Mouse (Mus musculus): ENCODE measurements around the gene Idua. TPM values are rescaled to one million over a fixed set of nuclear protein-coding genes. Genes with fewer than 3 reads are reported as not detected.

Idua gene
- polyA plus RNA-seq, 1 experiment from 2014 or later: 14.5 TPM

DNA sequence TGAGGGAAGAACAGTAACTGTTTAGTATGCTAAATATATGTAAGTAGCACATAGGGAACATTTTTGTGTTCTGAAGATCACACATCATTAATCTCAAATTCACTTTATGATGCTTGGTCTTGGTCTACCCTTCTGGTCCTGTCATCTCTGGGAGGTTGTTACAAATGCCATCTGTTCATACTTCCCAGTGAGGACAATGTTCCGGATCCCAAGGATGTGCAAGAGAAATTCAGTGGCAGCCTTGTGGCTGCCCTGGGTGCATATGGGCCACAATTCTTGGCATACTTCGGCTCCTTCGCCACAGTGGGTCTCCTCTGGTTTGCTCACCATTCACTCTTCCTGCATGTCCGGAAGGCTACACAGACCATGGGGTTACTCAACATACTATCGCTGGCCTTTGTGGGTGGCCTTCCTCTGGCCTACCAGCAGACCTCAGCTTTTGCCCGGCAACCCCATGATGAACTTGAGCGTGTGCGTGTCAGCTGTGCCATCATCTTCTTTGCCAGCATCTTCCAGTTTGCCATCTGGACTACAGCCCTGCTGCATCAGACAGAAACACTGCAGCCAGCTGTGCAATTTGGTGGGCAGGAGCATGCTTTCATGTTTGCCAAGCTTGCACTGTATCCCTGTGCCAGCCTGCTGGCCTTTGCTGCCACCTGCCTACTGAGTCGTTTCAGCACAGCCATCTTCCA, 14.3 kb upstream of the Idua start:
- WGBS: 82% methylated on average over 9 of the region's 9 CpGs
- H3K4me1 ChIP-seq: no peaks in the 10 kb centered on the region
- no peak for ATAC-seq (ENCODE audit: borderline replicate concordance, extremely low read depth, low FRiP score, low TSS enrichment)
- no peaks in the 10 kb centered on the region for H3K27me3 ChIP-seq
- no peak overlapping the region for H3K4me2 ChIP-seq
- H3K4me3 ChIP-seq: no peak overlapping the region
- no peaks in the 10 kb centered on the region for H3K9me3 ChIP-seq
- no peak overlapping the region for H3K9ac ChIP-seq
- H3K27ac ChIP-seq: no peak overlapping the region
- H3K36me3 ChIP-seq: peaks cover 55% of the 10 kb centered on the region

DNA sequence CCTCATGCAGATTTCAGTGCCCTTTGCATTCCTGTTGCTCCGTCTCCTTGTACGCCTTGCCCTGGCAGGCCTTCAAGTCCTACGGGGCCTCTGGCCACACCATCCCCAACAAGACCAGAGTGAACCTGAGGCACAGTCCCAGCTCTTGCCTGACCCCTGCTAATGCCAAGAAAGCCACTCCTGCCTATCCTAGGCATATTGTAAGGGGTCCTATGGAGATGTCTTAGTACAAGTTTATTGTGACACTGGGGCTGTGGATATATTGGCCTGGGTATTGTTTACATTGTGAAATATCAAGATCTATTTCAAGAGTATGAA, 13.8 kb upstream of the Idua start:
- Histone ChIP-seq H3K27ac (no peak overlapping the region), H3K36me3 (peaks cover 58% of the 10 kb centered on the region)
- no peak for ATAC-seq (ENCODE audit: borderline replicate concordance, extremely low read depth, low FRiP score, low TSS enrichment)

DNA sequence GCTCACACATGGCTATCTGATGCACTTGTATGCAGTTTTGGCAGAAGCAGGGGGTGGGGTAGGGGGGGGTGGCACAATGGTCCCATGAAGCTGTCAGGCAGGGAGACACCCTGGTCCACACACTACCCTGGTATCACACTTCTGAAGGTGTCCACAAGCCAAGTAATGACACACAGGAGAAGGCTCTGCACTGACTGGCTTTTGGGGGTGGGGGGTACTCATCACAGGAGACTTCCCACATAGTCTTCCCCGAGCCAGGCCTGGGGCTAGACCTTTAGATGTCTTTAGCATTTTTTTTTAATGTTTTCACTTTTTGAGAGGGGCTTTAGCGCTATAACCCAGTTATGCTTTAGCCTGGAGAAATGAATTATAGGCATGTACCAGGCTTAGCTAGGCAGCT, 12.8 kb upstream of the Idua start:
- H3K9ac ChIP-seq: no peak overlapping the region
- H3K4me2 ChIP-seq: no peak overlapping the region
- no peaks in the 10 kb centered on the region for H3K9me3 ChIP-seq
- no peak overlapping the region for H3K27ac ChIP-seq
- no peak overlapping the region for H3K4me3 ChIP-seq
- H3K36me3 ChIP-seq: peaks cover 62% of the 10 kb centered on the region
- WGBS: 90% methylated on average over 2 of the region's 2 CpGs
- no peak for ATAC-seq (ENCODE audit: borderline replicate concordance, extremely low read depth, low FRiP score, low TSS enrichment)
- H3K4me1 ChIP-seq: no peaks in the 10 kb centered on the region
- no peaks in the 10 kb centered on the region for H3K27me3 ChIP-seq

More for the DNA sequence above, 13.8 kb upstream of the Idua start:
- H3K4me1 ChIP-seq: no peaks in the 10 kb centered on the region
- WGBS: 87% methylated on average over 3 of the region's 3 CpGs
- no peak overlapping the region for H3K4me2 ChIP-seq
- H3K4me3 ChIP-seq: no peak overlapping the region
- no peak overlapping the region for H3K9ac ChIP-seq
- no peaks in the 10 kb centered on the region for H3K9me3 ChIP-seq
- H3K27me3 ChIP-seq: no peaks in the 10 kb centered on the region

DNA sequence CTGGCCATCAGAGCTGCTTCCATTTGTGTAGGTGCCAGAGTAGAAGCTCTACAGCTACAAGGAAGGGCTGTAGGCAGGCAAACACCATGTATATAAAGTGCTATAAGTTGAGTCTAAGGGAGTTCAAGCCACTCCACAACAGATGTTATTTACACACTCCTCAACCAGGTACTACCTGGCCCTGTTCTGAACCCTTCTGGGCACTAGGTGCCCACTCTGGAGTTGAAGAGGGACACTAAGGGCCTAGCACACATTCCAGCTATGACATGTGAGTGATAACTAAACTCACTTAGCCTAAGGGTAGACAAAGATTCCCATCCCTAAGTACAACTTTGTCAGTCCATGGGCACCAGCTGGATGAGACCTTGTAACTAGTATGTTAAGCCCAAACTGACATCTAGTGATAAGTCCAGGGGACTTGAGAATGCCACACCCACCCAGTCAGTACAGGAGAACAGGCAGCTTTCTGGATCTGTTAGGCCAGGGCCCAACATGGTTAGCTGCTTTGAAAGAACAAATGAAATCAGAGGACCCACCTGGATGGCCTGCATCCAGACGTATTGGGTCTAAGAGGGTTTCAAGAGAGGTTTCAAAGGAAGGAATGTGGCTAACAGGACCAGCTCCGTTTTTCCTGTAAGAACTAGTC, 12.2 kb upstream of the Idua start:
- 77% methylated on average over 2 of the region's 2 CpGs for WGBS
- no peak overlapping the region for H3K27ac ChIP-seq
- H3K4me1 ChIP-seq: no peaks in the 10 kb centered on the region
- H3K4me2 ChIP-seq: no peak overlapping the region
- no peaks in the 10 kb centered on the region for H3K27me3 ChIP-seq
- no peak overlapping the region for H3K9ac ChIP-seq
- H3K9me3 ChIP-seq: no peaks in the 10 kb centered on the region
- no peak overlapping the region for H3K4me3 ChIP-seq
- H3K36me3 ChIP-seq: peaks cover 60% of the 10 kb centered on the region
- ATAC-seq (ENCODE audit: borderline replicate concordance, extremely low read depth, low FRiP score, low TSS enrichment): no peak

DNA sequence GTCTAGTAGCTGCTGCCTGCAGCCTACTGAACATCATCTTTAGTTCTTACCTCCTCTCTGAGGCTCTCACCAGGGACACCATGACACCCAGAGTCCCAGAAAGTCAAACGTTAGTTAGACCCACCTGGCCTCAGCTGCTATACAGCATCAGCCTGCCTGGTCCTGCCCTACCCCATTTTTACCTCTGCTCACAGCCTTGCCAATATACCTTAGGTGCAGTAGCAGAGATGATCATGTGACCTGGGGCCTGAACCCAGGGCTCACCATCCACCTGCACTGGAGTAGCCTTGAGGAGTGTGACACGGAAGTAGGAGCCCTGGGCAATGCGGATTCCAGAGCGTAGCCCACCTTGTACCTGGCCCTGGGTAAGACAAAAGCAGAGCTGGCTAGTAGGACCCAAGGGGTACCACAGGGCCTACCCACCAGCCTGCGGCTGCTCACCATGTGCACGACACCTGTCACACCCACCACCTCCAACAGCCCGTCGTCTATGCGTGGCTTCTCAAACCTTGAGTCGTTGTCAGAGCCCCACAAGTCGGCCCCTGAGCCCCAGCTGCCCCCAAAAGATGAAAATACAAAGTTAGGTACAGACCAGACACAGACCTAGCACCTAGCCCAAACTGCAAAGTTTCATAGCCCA, 11.1 kb upstream of the Idua start:
- no peak for ATAC-seq (ENCODE audit: borderline replicate concordance, extremely low read depth, low FRiP score, low TSS enrichment)

DNA sequence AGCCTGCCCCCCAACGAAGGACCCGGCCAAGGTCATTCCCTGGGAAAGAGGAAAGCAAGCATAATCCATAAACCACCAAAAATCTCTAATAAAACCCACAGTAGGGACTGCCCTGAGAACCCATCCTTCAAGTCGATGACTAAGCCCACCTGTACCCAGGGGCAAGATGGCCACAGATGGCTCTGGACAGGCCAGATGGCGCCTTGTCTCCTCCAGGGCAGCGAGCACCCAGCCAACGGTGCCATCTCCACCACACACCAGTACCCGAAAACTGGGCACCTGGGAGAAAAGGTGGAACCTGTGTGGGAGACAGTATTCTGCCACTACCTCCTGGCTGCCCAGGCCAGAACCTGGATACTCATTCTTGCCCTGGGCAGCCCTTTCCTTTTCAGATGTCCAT, 9.8 kb upstream of the Idua start:
- no peak overlapping the region for H3K9ac ChIP-seq
- no peak overlapping the region for H3K4me2 ChIP-seq
- no peaks in the 10 kb centered on the region for H3K27me3 ChIP-seq
- H3K4me1 ChIP-seq: no peaks in the 10 kb centered on the region
- H3K27ac ChIP-seq: no peak overlapping the region
- no peak overlapping the region for H3K4me3 ChIP-seq
- no peaks in the 10 kb centered on the region for H3K9me3 ChIP-seq
- peaks cover 69% of the 10 kb centered on the region for H3K36me3 ChIP-seq
- WGBS: 85% methylated on average over 7 of the region's 7 CpGs
- no peak for ATAC-seq (ENCODE audit: borderline replicate concordance, extremely low read depth, low FRiP score, low TSS enrichment)

More for the DNA sequence above, 11.1 kb upstream of the Idua start:
- Histone ChIP-seq H3K27ac (no peak overlapping the region), H3K9ac (no peak overlapping the region), H3K4me1 (no peaks in the 10 kb centered on the region), H3K4me3 (no peak overlapping the region), H3K9me3 (no peaks in the 10 kb centered on the region), H3K27me3 (no peaks in the 10 kb centered on the region), H3K4me2 (no peak overlapping the region), H3K36me3 (peaks cover 66% of the 10 kb centered on the region)
- WGBS: 89% methylated on average over 11 of the region's 11 CpGs

DNA sequence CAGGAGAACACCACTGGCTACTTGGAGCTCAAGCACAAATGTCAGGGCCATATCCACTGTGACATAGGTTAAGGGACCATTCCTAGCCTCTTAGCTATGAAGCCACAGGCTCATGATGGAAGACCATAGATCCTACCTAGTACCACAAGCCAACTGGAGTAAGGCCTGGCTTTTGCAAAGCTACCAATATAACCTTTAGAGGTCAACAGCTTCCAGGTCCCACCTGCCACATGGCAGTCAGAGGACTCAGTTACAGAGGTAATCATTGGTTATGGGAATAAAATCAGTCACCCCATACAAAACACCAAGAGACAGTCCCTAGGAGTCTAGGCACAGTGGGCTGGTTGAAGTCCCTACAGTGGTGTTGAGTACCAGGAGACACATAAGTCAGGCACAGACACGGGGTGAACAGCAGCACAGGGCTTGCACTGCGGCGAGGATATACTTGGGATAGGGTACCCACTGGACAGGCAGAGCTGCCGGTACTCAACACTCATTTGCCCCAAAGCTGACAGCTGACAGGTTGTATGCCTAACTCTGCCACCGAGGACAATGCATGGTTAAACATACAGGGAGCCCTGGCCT, 8.9 kb upstream of the Idua start:
- 80% methylated on average over 5 of the region's 5 CpGs for WGBS
- Histone ChIP-seq H3K4me1 (no peaks in the 10 kb centered on the region), H3K27me3 (no peaks in the 10 kb centered on the region), H3K4me2 (no peak overlapping the region), H3K36me3 (peaks cover 67% of the 10 kb centered on the region), H3K9ac (no peak overlapping the region), H3K27ac (no peak overlapping the region), H3K4me3 (no peak overlapping the region), H3K9me3 (no peaks in the 10 kb centered on the region)
- no peak for ATAC-seq (ENCODE audit: borderline replicate concordance, extremely low read depth, low FRiP score, low TSS enrichment)

DNA sequence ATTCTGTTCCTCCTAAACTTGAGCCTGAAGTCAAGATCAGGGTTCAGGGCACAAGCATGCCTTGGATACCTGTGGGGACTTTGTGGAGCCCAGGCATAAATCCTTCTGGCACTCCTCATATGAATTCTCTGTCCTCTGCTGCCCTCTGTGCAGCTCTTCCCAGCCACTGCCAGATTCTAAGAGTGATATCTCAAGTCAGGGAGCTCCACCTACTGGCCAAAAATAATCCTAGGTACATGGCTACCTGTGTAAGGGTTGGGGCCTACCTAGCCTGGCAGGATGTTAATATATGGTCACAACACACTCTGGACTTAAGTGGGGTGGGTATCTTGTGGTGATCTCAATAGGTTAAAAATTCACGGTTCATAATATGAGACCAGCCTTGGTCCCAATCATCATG, 8.3 kb upstream of the Idua start:
- no peaks in the 10 kb centered on the region for H3K9me3 ChIP-seq
- no peak overlapping the region for H3K27ac ChIP-seq
- H3K27me3 ChIP-seq: no peaks in the 10 kb centered on the region
- H3K36me3 ChIP-seq: peaks cover 66% of the 10 kb centered on the region
- H3K4me2 ChIP-seq: no peak overlapping the region
- ATAC-seq (ENCODE audit: borderline replicate concordance, extremely low read depth, low FRiP score, low TSS enrichment): peak; percentile 44; the same call in 1 of the 2 replicates
- no peaks in the 10 kb centered on the region for H3K4me1 ChIP-seq
- H3K9ac ChIP-seq: no peak overlapping the region
- H3K4me3 ChIP-seq: no peak overlapping the region
- 67% methylated on average over 1 of the region's 1 CpGs for whole genome bisulfite sequencing

DNA sequence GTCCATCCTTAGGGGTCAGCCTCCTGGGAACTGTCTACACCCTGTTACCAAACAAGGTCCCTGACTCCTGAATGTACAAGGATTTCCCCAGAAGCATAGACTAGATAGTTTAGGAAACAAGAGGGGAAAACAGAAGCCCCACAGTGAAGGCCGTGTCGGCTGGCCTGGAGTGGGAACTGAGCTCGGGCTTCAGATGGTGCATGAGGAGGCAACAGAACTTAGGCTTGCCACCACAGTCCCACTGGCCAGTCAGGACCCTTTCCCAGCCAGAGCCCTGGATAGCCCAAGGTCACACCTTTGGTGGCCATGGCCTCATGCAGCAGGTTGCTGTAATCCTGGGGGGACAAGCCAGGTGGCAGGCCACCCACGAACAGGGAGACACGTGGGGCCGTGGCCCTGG, 6.8 kb upstream of the Idua start:
- Histone ChIP-seq H3K27ac (no peak overlapping the region), H3K36me3 (peaks cover 57% of the 10 kb centered on the region), H3K9me3 (no peaks in the 10 kb centered on the region), H3K9ac (no peak overlapping the region), H3K4me2 (no peak overlapping the region), H3K27me3 (no peaks in the 10 kb centered on the region), H3K4me1 (no peaks in the 10 kb centered on the region), H3K4me3 (no peak overlapping the region)
- ATAC-seq (ENCODE audit: borderline replicate concordance, extremely low read depth, low FRiP score, low TSS enrichment): no peak
- WGBS: 93% methylated on average over 6 of the region's 6 CpGs

DNA sequence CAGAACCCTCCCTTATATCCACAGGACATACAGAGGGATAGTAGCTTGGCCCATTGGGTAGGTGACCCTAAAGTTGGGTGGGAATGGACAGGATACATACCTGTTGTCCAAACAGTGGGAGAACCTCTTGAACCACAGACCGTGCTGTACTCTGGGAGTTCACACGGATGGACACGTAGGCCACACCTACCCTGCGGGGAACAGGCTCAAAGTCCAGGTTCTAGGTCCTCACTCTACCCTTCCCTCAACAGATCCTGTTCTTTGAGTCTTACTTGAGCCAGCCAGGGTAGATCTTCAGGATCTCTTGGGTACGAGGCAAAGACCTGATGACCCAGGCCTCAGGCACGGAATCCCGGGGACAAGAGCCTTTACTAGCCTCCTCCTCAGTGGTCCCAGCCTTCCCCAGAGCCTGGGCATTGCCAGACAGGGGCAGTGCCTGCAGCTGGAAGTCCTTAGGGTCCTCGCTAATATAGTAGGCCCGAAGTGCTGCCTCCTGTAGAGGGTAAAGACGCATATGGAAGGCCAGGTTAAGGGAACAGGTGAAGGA, 5.6 kb upstream of the Idua start:
- ATAC-seq (ENCODE audit: borderline replicate concordance, extremely low read depth, low FRiP score, low TSS enrichment): no peak
- 93% methylated on average over 10 of the region's 10 CpGs for WGBS

DNA sequence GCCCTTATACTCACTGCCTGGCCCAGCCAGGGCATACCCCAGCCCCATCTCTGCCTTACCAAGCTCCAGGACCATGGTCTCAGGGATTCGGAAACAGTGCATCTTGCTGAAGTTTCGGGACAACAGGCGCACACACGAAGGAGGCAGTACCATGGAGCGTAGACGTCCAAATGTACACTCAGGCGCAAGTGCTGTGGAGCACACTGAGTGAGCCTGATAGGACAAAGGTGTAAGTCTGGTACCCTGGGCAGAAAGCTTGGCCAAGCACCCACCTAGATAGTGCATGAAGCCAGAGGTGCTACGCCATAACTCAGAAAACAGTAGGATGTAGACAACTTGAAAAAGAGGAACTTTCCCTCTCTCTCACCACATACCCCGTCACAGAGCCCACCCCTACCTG, 4.8 kb upstream of the Idua start:
- Histone ChIP-seq H3K4me2 (no peak overlapping the region), H3K4me1 (peaks cover 12% of the 10 kb centered on the region), H3K27me3 (no peaks in the 10 kb centered on the region), H3K4me3 (no peak overlapping the region), H3K27ac (no peak overlapping the region), H3K9me3 (no peaks in the 10 kb centered on the region), H3K9ac (no peak overlapping the region), H3K36me3 (peaks cover 42% of the 10 kb centered on the region)
- ATAC-seq (ENCODE audit: borderline replicate concordance, extremely low read depth, low FRiP score, low TSS enrichment): no peak
- WGBS: 91% methylated on average over 9 of the region's 9 CpGs

More for the DNA sequence above, 5.6 kb upstream of the Idua start:
- Histone ChIP-seq H3K4me2 (no peak overlapping the region), H3K36me3 (peaks cover 46% of the 10 kb centered on the region), H3K9ac (no peak overlapping the region), H3K27me3 (no peaks in the 10 kb centered on the region), H3K4me1 (peaks cover 7% of the 10 kb centered on the region), H3K27ac (no peak overlapping the region), H3K9me3 (no peaks in the 10 kb centered on the region), H3K4me3 (no peak overlapping the region)
